Mouse (Mus musculus) induced T-regulatory cell, adult 2 months (primary cell): Measurements from ENCODE around the gene Cep57l1.
"Not testable (repeated sequence)": the region's sequence is repeated elsewhere in the genome, so short reads cannot be mapped to it uniquely, and the experiment has no call there.

Experiments used
- DNase-seq: peaks from one replicate; pipeline ENCODE4 v3.0.0-alpha.2; 2012; ENCODE audit warnings: low read depth

The Cep57l1 gene

GRCm38 (mm10) chr10:41809771-41810563 is at the start of gene Cep57l1, which contains the start of gene Sesn1:
Cep57l1 (minus strand) TSS chr10:41809871.
Sesn1 (plus strand) TSS chr10:41809935.
- DNase-seq = peak; percentile 95

GRCm38 (mm10) chr10:41848721-41849120 is 39.0 kb upstream of the Cep57l1 start:
- no peak for DNase-seq

GRCm38 (mm10) chr10:41847737-41848136 is 38.1 kb upstream of the Cep57l1 start:
- no peak for DNase-seq

DNA sequence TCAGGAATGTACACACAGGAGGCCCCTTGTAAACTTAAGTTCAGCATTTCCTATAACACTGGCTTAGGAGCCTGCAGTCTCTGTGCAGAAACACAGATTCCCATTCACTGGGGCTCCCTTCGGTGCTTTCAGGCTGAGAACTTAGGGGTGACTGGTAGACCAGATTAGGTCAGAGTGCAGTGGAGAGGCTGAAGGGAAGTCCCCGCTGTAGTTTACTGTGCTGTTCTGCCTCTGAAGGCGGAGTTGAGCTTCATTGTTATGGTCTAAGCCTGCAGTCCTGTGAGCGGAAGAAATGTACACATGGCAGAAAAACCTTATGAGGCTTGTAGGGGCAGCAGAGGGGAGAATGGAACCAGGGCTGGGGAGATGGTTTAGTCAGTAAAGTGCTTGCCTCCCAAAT is 29.2 kb upstream of the Cep57l1 start:
- DNase-seq = peak; percentile 47

DNA sequence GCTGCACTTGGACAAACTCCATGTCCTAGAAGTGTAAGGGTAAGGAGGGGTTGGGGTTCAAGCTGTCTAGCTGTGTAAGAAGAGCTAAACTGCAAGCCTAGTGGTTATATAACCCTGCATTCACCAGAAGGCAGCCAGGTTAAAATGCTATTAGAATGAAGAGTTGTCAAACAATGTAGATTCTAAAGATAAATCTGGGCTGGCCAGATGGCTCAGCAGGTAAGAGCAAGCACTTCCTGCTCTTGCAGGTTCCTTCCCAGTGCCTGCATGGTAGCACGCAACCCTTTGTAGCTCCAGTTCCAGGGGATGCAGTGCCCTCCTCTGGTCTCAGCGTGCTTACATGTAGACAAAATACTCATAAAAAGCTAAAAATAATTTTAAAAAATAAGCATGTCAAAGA is 24.5 kb upstream of the Cep57l1 start:
- no peak for DNase-seq

DNA sequence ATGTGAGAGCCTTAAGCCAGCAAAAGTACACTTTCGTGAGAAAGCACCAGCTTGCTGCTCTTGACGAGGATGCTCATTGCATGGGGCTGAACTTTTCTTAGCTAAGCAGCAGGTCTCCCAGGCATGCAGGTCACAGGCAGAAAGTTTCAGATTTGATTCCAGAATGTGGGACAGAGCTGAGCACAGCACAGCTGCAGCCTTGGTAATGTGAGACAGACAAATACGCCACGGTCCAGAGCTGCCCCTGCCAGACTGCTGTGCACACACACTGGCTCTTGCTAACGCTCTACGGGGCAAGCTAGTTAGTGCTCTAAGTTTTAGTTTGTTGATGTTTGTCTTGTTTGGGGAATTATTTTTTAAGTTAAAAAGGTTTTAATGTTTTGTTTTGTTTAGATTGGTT is 22.5 kb upstream of the Cep57l1 start:
- no peak for DNase-seq

GRCm38 (mm10) chr10:41830851-41831522 is 21.3 kb upstream of the Cep57l1 start:
- peak; percentile 85 for DNase-seq

DNA sequence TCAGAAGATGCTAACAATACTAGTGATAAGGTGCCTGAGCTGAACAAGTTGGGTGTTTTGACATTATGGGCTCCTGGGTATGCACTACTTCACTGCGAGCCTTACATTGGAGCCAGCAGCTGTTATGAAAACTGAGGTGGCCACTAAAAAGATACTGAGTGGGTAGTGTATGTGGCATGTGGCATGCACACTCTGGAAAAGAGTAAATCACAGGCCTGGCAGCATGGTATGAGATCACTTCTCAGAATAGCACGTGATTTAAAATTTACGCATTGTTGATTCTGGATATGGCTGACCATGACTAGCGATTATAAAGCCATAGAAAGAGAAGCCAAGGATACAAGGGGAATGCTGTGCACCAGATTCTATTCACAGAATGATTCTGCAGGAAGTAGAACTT is 20.8 kb upstream of the Cep57l1 start:
- no peak for DNase-seq

- no peak for DNase-seq
These were observed 20.3 kb upstream of the Cep57l1 start for GRCm38 (mm10) chr10:41829980-41830379.

- DNase-seq = no peak
These were observed 19.5 kb upstream of the Cep57l1 start for GRCm38 (mm10) chr10:41829191-41829590.

- DNase-seq = no peak
These were observed 18.1 kb upstream of the Cep57l1 start for GRCm38 (mm10) chr10:41827784-41828183.

GRCm38 (mm10) chr10:41826526-41827116 is 16.9 kb upstream of the Cep57l1 start:
- no peak for DNase-seq

DNA sequence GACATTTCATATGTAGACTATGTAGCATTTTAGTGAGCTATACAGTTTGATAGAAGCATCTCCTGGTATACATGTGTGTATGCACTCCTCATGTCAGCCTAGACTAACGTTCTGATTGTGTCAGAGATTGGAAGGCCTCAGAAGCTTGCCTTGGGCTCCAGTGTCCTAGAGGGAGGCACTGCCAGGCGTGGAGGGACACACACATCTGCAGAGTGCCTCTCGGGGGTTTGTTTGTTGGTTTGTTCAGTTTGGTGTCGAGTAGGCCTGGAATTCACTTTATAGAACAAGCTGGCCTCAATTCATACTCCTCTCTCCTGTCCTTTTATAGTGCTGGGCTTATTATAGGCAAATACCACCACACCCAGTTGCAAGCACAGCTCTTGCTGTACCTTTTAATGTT is 16.3 kb upstream of the Cep57l1 start:
- DNase-seq = no peak

DNA sequence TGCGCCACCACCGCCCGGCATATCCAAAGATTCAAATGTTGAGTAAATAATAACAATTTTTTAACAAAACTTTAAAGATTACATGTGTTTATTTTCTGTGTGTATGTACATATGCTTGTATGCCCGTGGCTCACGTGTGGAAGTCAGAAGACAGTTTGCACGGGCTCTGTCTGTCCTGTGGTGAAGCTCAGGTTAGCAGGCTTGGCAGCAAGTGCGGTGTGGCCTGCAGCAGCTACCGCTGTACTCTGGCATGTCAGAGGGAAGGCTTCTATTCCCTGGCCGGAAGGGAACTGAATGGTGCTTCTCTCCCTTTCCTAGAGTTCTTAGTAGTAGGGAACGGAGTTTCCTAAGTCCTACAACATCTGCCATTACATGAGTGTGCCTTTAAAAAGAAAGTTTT is 15.4 kb upstream of the Cep57l1 start:
- DNase-seq = no peak

GRCm38 (mm10) chr10:41823916-41824315 is 14.2 kb upstream of the Cep57l1 start:
- DNase-seq = no peak

DNA sequence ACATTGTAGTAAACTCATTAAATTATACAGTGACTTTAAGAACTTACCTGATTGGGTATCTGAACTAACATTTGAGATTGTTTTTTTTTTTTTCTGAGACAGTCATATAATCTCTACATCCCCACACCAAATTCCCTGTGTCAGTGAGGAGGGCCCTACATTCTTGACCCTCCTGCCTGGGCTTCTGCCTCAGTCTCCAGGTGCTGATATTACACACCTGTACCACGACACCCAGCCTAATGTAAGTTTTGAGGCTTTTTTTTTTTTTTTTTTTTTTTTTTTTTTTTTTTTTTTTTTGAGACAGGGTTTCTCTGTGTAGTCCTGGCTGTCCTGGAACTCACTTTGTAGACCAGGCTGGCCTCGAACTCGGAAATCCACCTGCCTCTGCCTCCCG is 13.6 kb upstream of the Cep57l1 start:
- not testable (repeated sequence) for DNase-seq

DNA sequence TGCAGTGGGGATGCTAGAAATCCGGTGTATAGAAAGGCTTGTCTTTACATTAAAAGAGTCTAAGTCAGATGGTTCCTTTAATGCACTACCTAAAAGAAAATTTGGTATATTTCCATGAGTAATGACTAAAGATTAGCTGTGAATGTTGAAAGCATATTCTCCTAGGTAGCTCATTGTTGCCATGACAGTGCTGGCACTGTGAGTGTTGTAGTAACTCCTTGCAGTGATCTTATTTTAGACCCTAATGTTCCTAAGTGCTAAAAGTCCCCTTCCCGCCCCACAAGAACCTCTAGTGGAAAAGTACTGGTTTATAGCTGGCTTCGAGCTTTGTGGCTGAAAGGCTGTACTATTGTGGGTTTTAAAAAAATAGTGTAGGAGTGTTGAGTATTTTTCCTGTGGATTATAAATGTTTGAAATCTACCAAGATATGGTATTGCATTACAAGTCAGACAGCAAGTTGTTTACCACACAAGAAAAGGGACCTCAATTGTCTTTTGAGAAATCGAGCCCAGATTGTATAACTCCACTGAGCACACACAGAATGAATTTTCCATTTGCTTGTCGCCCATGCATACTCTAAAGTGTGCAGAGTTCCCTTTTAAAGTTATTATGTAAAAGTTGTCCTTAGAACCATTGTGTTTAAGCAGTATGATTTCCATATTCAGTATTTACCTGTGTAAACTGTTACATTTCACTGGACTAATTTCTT is 13.1 kb upstream of the Cep57l1 start:
- DNase-seq = no peak

- DNase-seq = no peak
These were observed 11.5 kb upstream of the Cep57l1 start for GRCm38 (mm10) chr10:41821171-41821570.

- no peak for DNase-seq
These were observed 10.7 kb upstream of the Cep57l1 start for GRCm38 (mm10) chr10:41820401-41820800.

DNA sequence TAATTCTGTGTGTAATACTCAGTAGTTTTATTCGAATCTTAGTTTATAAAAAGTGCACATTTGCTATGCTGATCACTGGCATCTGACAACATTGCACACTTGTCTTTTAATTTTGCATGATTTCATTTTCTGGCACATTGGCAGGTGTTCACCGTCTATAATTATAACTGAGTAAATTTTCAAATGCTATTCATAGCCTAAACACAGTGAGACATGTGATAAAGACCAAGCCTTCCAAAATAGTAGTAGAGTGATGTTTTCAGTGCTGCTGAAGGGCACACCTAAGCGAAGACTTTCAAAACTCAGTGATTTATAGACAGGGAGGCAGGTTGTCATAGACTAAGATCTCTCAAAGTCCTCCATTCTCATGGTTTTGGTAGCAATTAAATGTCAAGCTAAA is 9.6 kb upstream of the Cep57l1 start:
- no peak for DNase-seq

DNA sequence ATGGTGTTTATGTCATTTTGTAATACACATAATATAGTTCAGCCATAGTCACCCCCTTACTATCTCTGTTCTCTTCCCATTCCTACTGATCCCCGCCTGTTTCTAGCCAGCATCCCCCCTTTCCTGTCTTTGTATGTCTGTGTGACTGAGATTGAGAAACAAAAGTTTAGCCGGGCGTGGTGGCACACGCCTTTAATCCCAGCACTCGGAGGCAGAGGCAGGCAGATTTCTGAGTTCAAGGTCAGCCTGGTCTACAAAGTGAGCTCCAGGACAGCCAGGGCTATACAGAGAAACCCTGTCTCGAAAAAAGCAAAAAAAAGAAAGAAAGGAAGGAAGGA is 9.0 kb upstream of the Cep57l1 start:
- not testable (repeated sequence) for DNase-seq

DNA sequence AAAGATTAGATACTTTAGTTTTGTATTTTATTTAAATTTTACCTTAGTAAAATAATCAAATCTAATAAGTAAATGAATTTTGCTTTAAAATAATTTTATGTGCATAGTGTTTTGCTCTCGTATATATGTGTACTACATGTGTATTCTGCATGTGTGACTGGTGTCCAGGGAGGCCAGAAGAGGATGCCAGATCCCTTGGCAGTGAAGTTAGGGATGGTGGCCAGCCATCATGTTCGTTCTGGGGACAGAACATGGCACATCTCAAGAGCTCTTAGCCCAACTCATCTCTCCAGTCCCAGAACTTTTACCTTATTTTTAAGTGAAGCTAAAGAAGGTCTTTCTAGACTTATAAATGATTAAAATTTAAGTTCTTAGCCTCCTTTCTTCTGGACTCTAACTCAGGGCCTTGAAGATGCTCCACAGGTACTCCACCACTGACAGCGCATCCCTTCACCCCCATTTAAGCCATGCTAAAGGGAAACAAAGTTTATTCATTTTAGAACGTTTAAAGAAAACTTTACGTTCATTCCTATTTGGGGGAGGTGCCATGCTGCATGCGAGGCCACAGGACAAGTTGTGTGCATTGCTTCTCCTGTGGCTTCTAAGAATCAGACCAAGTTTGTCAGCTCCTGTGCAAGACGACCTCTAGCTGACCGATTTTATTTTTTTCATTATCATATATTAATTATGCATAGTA is 8.5 kb upstream of the Cep57l1 start:
- DNase-seq = no peak
